Mouse (Mus musculus) thymus, adult 18-20 months (tissue): ENCODE results near the gene Slc16a9.

ENCODE experiments used
- DNase-seq, 2 experiments: peaks; one replicate each; pipeline ENCODE4 v3.0.0; 2022; ENCODE audit warnings: mixed read lengths in 2 of 2

Gene Slc16a9

DNA sequence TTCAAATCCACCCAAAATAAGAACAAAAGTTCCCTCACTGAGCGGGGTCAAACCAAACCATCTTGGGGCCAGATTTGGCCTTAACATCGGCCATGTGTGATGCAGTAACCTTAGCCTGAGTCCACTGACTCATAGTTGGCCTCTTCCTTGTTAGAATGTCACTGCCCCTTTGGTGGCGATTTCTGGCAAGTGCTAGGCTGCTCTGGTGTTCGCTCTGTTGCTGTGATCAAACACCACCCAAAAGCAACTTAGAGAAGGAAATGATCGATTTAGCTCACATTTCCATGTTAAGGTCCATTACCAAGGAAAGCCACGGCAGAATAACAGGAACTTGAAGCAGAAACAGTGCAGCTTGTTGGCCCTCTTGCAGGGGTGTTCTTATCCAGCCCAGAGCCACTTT, 5.9 kb downstream of the Slc16a9 start:
- DNase-seq: no peak

DNA sequence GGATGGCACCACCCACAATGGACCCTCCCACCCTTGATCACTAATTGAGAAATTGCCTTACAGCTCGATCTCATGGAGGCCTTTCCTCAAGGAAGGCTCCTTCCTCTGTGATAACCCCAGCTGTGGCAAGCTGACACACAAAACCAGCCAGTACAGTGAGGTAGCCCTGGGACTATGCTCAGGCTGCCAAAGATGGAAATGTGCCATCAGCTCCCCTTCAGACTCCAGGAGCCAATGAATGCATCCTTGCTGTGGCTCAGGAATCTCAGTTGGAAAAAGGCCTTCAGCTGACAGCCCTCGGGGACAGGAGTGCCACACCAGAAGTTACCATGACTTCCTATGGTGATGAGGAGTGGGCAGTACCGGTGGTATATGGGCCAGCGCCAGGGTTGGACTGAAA, 9.8 kb downstream of the Slc16a9 start:
- no peak for DNase-seq

DNA sequence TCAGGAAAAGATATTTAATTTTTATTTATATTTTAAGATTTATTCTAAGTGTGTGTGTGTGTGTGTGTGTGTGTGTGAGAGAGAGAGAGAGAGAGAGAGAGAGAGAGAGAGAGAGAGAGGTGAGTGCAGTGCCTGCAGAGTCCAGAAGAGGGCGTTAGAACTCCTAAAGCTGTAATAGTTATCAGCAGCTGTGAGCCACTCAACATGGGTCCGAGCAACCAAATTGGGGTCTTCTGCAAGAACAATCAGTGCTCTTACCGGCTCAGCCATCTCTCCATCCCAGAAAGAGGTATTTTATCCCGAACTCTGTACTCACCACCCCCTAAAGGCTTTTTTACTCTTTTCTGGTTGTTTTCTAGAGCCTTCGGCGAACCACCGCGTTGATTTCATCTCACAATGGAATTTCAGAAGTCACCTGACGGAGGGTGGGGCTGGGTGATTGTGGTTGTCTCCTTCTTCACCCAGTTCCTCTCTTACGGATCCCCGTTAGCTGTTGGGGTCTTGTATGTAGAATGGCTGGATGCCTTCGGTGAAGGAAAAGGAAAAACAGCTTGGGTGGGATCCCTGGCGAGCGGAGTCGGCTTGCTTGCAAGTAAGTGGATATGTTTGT, 10.8 kb downstream of the Slc16a9 start:
- no peak for DNase-seq

DNA sequence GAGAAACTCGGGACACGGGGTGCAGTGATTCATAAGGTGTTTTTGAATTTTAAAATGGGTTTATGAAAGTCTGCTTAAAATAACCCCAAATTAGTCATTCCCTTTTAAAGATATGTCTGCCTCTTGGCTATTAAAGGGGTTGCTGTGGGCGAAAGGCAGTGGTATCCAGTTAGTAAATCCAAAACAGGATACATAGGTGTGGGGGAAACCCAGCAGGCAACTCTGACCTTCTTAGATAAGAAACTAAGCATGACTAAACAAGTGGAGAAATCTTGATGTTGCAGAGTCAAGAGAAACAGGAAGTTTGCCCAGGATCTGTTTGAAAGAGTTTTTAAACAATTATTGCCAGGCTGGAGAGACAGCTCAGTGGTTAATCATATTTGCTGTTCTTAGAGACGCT, 12.1 kb downstream of the Slc16a9 start:
- DNase-seq: no peak

DNA sequence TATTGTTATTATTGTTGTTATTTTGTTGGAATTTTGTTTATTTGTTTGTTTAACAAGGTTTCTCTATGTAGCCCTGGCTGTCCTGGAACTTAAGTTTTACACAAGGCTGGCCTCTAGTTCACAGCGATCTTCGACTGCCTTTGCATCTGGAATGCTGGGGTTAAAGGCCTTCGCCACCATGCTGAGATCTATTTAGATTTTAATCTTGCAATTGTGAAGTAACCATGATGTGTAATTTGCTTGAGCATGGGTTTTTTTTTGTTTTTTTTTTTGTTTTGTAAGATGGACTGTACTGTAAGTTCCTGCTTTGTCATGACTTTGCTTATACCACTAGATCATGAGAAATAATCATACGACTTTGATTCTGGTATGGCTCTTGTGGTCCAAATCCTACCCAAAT, 16.0 kb downstream of the Slc16a9 start:
- no peak for DNase-seq

DNA sequence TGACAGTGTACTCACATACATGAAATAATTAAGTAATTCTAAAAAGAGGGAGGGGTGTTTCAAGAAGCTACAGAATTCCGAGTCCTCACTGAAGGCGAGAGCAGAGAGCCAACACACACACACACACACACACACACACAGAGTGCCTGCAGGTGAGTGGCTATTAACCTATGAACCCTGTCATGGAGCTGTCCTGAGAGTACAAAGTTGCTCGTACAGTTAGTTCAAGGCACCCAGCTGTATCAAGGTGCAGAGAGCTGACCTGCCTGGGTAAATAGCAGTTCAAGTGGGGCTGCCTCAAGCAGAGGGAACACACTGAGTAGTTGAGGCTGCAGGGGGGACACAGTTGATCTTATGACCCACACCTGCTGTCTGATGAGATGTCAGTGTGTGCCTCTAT, 17.2 kb downstream of the Slc16a9 start:
- DNase-seq: no peak

DNA sequence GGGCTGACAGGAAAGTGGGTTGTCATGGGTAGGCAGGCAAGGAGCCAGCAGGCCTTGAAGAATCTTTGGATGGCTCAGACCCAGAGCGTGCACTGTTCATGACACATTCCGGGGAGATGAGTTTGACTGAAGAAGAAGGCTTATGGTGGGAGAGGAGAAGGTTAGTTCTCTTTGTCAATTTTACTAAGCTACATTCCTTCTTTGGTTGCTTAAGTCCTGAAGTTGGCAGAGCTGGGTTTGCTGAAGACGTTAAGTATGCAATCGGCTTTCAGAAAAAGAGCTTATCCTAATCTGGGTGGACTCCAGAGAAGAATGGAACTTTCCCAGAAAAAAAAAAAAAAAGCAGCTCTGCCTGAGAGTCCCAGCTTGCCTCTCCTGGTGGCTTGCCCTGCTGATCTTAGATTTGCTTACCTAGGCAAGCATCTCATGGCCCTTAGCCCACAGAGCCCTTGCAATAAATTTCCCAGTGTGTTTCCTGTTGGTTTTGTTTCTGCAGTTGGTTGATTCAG, 18.8 kb downstream of the Slc16a9 start:
- DNase-seq: no peak

DNA sequence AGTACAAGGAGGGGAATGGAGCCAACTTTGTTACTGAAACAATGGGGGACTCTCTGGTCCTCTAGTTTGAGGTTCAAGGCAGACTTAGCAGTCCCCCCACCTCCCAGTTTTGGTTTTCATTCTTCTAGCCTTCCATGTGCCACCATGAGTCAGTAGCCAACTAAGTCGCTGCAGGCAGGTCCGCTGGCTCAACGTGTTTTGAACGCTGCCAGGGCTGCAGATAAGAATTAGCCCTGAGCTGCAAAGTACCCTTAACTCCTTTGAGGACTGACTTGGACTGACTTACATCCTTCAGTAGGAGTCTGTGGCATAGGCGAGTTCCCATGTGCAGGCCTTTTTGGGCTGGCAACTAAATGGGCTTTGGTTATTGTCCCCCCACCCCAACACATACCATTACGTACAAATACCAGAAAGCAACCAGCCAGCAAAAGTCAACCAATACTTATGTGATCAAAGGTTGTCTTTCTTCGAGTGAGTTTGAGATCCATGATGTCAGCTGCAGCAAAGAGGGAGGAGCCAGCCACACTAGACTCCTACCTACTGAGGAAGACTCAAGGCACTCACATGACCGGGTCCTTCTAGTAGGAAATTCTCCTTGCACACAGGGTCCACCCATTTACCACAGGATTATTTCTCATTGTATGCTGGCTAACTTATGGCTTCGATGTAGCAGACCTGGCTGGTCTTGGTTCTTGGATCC, 19.6 kb downstream of the Slc16a9 start:
- no peak for DNase-seq

DNA sequence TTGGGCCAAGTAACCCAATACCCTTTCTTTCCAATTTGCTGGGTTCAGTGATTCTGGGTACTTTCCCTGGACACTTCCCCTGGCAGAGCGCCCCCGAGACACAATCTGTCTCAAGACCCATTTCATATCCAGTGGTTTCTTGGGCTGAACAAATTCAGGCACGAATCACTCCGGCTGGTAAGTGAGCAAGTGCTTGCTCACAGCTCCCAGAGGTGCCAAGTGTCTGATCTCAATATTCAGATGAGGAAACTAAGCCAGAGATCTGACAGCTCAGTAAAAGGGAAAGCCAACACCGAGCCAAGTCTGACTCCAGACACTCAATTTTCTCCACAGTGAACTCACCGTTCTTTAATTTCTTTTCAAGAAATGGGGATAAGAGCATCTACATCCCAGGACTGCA, 21.6 kb downstream of the Slc16a9 start:
- no peak for DNase-seq

DNA sequence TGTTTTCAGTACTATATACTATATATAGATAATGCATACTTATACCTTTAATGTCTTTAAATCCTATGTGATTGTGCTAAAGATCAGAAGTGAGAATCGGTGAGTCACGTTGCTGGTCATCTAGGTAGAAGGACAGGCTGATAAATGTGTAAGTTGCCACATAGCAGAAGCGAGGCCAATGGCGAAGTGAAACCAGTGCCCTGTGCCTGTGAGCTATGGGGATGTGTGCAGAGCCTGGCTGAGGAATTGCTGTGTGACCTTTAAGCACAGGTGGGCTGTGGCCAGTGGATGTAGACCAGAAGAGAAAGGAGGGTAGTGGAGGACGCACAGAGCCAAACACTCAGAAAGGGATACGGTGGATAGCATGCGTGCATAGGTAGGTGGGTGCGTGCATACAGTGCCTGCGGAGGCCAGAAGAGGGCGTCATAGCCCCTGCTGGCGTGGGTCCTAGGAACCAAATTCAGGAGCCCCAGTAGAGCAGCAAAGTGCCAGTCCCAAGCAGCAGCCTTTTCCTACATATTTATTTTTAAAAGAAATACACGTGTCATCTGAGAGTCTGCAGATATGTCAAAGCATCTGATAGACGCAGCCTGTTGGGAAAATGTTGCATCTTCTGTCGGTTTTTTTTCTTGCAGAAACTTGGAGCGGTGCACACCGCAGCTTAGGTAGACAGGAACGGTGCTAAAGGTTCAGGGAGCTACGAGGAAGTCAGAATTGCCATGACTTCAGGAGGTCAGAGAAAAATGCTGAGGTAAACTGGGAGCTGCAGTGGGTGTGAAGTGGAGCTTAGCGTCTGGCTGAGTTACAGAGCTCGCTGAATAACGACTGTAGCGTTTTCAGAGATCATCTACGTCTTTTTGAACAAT, 23.9 kb downstream of the Slc16a9 start:
- no peak for DNase-seq

DNA sequence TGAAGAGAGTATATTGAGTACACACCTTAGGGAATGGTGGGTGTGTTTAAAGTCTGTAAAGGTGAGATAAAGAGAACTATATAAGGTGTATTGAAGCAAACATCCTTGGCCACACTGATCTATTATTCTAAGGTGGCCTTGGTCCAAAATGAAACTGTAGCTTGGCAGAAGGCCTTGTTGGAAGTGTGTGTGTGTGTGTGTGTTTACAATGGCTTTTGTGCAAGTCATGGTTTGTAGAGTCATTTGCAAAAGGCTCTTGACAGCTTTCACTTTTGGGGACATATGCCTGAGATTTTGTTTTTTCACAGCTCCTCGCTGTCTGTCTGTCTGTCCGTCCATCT, 24.5 kb downstream of the Slc16a9 start:
- no peak for DNase-seq

DNA sequence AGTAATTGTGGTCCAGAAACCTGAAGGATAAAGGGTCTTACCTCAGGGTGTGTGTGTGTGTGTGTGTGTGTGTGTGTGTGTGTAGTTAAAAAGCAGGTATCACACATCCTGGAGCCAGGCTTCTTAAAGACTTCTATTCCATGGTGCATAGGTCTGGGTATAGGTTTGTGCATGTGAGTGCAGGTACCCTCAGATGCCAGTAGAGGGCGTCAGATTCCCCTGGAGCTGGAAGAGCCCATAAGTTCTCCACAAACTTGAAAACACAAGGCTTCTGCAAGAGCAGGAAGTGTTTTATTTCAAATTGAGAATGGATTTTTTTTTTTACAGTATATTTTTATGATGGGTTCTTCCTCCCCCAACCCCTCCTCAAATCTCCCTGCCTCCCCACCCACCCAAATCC, 31.8 kb downstream of the Slc16a9 start:
- DNase-seq: no peak

DNA sequence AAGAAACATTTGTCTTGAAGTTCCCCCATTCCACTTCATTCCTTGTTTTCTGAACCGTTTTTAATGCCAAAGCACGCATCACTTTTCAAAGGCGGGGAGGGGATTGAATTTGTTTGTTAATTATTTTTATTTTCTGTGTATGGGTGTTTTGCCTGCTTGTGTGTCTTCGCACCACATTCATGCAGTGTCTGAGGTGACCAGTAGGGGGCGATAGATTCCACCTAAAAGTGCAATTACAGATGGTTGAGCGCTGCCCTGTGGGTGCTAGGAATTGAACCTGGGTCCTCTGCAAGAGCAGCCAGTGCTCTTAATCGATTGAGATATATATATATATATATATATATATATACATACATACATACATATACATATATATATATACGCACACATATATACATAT, 34.4 kb downstream of the Slc16a9 start:
- DNase-seq: no peak

DNA sequence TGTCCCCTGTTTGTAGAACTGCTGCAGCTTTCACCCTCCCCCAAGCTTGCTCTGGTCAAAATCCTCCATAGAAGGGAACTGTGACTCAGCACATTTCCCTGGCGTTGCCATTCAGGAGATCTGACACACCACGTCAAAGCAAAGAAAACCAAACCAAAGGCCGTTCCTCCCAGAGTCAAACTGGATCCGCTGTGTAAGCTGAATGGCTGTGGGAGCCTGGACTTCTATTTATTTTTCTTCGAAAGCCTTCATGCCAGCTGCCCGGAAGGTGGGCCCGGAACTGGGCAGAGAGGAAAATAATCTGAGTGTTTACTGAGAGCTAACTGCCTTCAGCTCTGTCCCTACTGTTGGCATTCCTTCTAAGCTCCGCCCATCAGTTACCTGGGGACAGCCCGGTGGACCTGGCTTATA, 42.9 kb downstream of the Slc16a9 start:
- DNase-seq: no peak

DNA sequence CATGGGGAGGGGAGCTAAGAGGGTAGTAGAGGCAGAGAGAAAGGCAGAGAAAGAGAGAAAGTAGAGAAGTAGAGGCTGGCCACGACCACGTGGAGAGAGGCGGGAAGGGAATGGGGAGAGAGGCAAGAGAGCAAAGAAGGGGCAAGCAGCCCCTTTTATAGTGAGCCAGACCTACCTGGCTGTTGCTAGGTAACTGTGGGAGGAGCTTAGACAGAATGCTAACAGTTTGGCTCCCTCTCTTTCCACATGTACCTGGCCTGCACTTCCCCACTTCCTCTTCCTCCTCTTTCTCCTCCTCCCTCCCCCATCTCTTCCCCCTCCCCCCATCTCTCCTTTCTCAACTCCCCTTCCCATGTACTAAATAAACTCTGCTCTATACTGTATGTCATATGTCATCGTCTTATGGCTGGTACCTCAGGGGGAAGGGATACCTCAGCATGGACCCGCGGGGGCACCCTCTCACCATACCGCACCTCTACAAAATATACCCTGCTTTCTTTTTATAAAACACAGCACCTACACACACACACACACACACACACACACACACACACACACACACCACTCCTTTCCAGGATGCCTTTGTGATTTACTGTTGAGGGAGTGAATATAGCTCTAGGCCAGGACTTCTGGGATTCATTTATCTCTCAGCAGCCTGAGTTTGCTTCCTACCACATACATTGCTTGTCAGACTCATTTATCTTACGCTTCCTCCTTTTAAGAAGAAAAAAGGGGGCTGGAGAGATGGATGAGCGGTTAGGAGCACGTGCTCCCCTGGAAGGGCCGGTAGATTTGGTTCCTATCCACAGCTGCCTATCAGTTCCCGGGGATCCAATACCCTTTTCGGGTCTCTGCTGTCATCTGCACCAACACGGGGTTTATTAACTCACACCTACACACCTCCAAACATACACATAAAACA, 43.8 kb downstream of the Slc16a9 start:
- no peak for DNase-seq

DNA sequence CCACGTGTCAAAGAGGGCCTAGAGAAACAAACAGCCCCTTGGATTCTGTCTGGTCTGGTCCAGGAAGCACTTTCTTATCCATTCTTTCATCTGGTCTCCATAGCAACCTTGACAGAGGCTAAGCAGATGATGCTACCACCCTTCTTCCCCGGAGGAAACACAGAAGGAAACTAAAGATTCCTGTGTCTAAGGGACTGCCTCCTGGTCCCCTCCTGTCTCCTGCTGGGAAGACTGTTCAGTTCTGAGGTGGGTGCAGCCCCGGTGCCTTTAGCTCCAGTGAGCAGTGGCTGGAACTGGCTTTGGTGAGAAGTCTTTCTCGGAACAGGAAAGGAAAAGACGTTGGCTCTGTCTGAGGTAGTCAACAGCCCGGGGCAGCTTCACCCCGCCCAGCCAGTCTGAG, 47.1 kb downstream of the Slc16a9 start:
- DNase-seq: no peak

DNA sequence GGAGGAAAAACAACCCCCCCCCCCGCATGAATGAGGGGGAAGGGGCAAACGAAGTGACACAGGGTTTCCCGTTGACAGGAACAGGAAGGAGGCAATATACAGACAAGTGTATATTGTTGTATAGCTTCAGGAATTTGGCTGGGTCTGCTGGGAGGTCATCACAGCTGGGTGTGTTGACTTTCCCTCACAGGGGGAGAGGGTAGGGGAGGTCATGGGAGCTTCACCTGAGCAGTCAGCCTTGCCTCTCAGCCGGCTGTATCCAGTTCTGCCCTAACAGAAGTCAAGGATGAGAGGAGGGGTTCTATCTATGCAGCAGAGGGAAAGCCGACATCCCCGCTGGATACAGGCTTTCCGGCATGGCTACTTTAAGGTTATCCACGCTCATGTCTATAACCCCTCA, 49.2 kb downstream of the Slc16a9 start:
- DNase-seq: no peak

DNA sequence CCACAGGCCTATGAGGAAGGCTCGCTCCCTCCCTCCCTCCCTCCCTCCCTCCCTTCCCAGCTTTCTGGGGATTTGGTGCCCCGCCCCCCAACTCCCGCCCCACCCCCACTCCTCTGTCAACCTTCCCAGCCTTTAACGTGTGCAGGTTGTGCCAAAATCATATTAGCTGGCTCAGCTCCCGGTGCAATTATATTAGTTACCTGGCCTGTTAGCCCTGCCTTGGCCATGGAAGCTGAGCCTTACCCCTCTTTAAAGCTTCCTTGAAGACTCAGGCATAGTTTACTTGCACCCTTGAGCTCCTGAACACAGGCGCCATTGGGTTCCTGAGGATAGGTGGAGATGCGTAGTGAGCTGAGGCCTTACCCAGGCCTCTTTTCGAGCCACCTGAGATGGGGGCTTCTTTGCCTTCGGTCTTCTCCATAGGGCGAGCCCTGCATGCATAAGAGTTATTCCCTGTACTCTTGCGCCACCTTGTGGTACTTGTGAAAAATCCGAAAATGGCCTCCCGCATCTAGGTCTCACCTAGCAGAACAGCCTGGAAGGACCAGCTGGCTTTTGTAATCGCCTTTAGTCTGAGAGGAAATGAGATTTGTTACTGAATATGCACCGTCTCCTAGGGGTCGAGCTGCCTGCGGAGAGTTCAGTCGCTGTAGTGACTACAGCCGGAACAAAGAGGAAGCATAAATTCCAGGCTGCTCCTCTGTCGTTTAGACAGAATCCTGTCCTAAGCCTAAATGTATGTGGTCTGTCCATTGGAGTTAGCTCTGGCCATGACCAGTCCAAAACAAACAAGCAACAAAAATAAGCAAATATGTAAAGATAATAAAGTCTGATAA, 51.8 kb downstream of the Slc16a9 start:
- DNase-seq: peak; percentile 13 to 20

DNA sequence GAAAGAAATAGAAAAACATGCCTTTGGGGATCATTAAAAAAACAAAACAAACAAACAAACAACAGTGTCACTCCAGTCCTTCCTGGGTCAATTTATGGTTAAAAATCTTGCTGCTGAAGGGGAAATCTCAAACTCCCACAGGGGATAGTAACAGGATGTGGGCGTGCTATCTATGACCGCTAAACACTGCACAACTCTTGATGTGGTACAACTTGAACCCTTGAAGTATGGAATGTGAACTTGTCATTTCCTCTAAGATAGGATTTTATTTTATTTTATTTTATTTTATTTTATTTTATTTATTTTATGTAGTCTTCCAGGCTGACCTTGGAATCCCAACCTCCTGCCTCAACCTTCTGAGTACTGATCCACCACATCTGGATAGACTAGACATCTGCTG, 54.2 kb downstream of the Slc16a9 start:
- DNase-seq: no peak

DNA sequence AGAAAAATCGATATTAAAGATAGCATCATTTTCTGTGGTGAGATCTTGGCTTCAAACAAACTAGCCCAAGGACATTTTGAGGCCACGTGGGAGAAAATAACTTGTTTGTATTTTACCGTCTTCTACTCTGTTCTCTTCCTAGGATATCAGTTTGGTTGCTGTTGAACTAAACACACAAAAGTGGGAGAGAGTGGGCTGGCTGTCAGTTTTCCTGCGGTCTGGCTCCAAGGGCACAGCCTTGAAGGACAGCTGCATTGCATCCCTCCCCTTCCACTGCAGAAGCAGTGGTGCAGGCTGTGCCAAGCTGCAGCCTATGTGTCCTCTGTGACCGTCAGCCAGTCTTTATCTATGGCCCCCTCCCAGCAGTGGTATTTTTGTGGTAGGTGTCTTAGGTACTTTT, 54.8 kb downstream of the Slc16a9 start:
- DNase-seq: no peak

DNA sequence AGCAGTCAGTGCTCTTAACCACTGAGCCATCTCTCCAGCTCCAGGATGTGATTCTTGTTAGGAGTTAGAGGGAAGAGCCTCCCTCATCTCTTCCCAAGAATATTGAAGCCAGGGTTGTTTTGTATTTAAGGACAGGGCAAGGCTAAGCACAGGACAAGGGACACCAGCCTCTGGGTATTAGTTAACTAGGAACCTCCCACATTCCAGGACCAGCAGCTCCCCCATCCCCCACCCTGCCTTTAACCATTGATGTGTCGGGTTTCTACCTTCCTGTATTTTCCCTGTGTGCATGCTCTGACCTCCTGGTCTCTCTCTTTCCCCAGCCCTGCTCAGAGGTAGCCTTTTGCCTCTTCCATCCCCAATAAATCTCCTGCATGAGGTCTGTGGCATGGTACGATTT, 56.3 kb downstream of the Slc16a9 start:
- DNase-seq: no peak

DNA sequence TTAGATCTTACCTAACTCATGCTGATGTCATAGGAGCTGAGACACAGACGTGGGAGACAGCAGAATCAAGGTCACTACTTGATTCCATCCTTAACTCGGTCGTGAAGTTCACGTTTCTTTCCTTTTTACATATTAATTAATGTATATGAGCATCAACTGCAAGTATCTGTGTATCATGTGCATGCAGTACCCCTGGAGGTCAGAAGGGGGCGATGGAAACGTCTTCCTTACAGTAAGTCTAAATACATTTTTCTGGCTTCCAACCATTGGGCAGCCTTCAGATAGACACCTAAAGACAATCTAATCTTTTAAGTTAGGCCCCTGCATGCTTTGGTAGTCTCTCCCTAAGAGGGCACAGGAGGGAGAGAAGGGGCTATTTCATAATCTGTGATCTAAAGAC, 58.3 kb downstream of the Slc16a9 start:
- no peak for DNase-seq
